Mouse (Mus musculus) forebrain, embryonic 10.5 days (tissue): Measurements from ENCODE around the gene Ddx42. TPM values are rescaled to one million over a fixed set of nuclear protein-coding genes. Genes with fewer than 3 reads are reported as not detected.
"Not testable (repeated sequence)": the region's sequence is repeated elsewhere in the genome, so short reads cannot be mapped to it uniquely, and the experiment has no call there.

Source experiments
- DNase-seq: peaks from one replicate; pipeline ENCODE4 v3.0.0-alpha.2; 2017; ENCODE audit warnings: low spot score; ENCODE audit errors: extremely low spot score
- H3K27ac ChIP-seq: fragments of 300-500 bp; sonication (generic); 2 replicates; pipeline ENCODE4 v1.5.1; 2016; ENCODE audit warnings: mild to moderate bottlenecking
- H3K27me3 ChIP-seq: fragments of 300-500 bp; sonication (generic); 2 replicates; pipeline ENCODE4 v1.6.1; 2016; ENCODE audit warnings: mild to moderate bottlenecking; ENCODE audit not compliant: poor library complexity, severe bottlenecking
- H3K36me3 ChIP-seq: fragments of 300-500 bp; sonication (generic); replicated peaks from 2 replicates; pipeline ENCODE4 v1.6.1; 2016; ENCODE audit warnings: mild to moderate bottlenecking, moderate library complexity
- H3K4me1 ChIP-seq: fragments of 300-500 bp; sonication (generic); 2 replicates; pipeline ENCODE4 v1.6.1; 2016
- H3K4me3 ChIP-seq: fragments of 300-500 bp; sonication (generic); 2 replicates; pipeline ENCODE4 v1.5.1; 2016; ENCODE audit warnings: mild to moderate bottlenecking, moderate library complexity
- H3K9me3 ChIP-seq: fragments of 300-500 bp; sonication (generic); 2 replicates; pipeline ENCODE4 v1.6.1; 2016; ENCODE audit warnings: mild to moderate bottlenecking, moderate library complexity
- WGBS: fragments of 180-500 bp; shearing (Covaris S2); methylation state at CpG from one replicate; pipeline ENCODE4 v1.1.7; 2016; 5-methylcytosine and 5-hydroxymethylcytosine counted together
- polyA plus RNA-seq: library from polyadenylated mRNA; unstranded; fragments of >200 nt; fragmentation: Nextera tagmentation; extraction: Ambion mirVana; gene quantifications from 2 replicates; pipeline ENCODE4 v1.2.1, GENCODE M21; 2016

Gene Ddx42
- polyA plus RNA-seq, 1 experiment from 2014 or later: 105 TPM

- Histone ChIP-seq H3K9me3 (no peaks in the 10 kb centered on the region), H3K4me3 (peak overlapping the region; percentile 68), H3K27me3 (no peaks in the 10 kb centered on the region), H3K36me3 (peaks cover 12% of the 10 kb centered on the region), H3K4me1 (peaks cover 21% of the 10 kb centered on the region), H3K27ac (no peak overlapping the region)
- WGBS: 91% methylated on average over 5 of the region's 5 CpGs
- DNase-seq: no peak
Measured at GRCm38 (mm10) chr11:106192241-106192640, 24.5 kb upstream of the Ddx42 start.

GRCm38 (mm10) chr11:106192657-106193370, 23.9 kb upstream of the Ddx42 start:
- H3K36me3 ChIP-seq: peaks cover 17% of the 10 kb centered on the region
- peaks cover 21% of the 10 kb centered on the region for H3K4me1 ChIP-seq
- peak overlapping the region; percentile 68 for H3K4me3 ChIP-seq
- peak overlapping the region; percentile 88 for H3K27ac ChIP-seq
- no peaks in the 10 kb centered on the region for H3K27me3 ChIP-seq
- DNase-seq: no peak
- 12% methylated on average over 19 of the region's 19 CpGs for WGBS
- H3K9me3 ChIP-seq: no peaks in the 10 kb centered on the region

GRCm38 (mm10) chr11:106193371-106194154, 23.2 kb upstream of the Ddx42 start:
- H3K9me3 ChIP-seq: no peaks in the 10 kb centered on the region
- no peaks in the 10 kb centered on the region for H3K27me3 ChIP-seq
- peak overlapping the region; percentile 68 for H3K4me3 ChIP-seq
- peaks cover 24% of the 10 kb centered on the region for H3K36me3 ChIP-seq
- peaks cover 21% of the 10 kb centered on the region for H3K4me1 ChIP-seq
- DNase-seq: peak; percentile 98
- peak overlapping the region; percentile 88 for H3K27ac ChIP-seq
- WGBS: under 1% methylated on average over 44 of the region's 44 CpGs

GRCm38 (mm10) chr11:106194155-106194541, 22.6 kb upstream of the Ddx42 start:
- H3K27me3 ChIP-seq: no peaks in the 10 kb centered on the region
- peak overlapping the region; percentile 68 for H3K4me3 ChIP-seq
- no peaks in the 10 kb centered on the region for H3K9me3 ChIP-seq
- peak overlapping the region; percentile 88 for H3K27ac ChIP-seq
- H3K36me3 ChIP-seq: peaks cover 30% of the 10 kb centered on the region
- no peak for DNase-seq
- peaks cover 21% of the 10 kb centered on the region for H3K4me1 ChIP-seq
- WGBS: 34% methylated on average over 3 of the region's 3 CpGs

GRCm38 (mm10) chr11:106194891-106195290, 21.8 kb upstream of the Ddx42 start:
- Histone ChIP-seq H3K27me3 (no peaks in the 10 kb centered on the region), H3K27ac (no peak overlapping the region), H3K4me1 (peaks cover 21% of the 10 kb centered on the region), H3K4me3 (no peak overlapping the region), H3K9me3 (no peaks in the 10 kb centered on the region), H3K36me3 (peaks cover 34% of the 10 kb centered on the region)
- DNase-seq: no peak
- WGBS: 95% methylated on average over 7 of the region's 7 CpGs

- no peak overlapping the region for H3K27ac ChIP-seq
Measured at GRCm38 (mm10) chr11:106195341-106195740, 21.4 kb upstream of the Ddx42 start.

GRCm38 (mm10) chr11:106198277-106198676, 18.4 kb upstream of the Ddx42 start:
- no peak for DNase-seq
- H3K27me3 ChIP-seq: no peaks in the 10 kb centered on the region
- H3K4me1 ChIP-seq: peaks cover 9% of the 10 kb centered on the region
- H3K27ac ChIP-seq: no peak overlapping the region
- H3K4me3 ChIP-seq: no peak overlapping the region
- whole genome bisulfite sequencing: 93% methylated on average over 4 of the region's 4 CpGs
- H3K9me3 ChIP-seq: no peaks in the 10 kb centered on the region
- H3K36me3 ChIP-seq: peaks cover 68% of the 10 kb centered on the region

More at GRCm38 (mm10) chr11:106195341-106195740, 21.4 kb upstream of the Ddx42 start:
- H3K9me3 ChIP-seq: no peaks in the 10 kb centered on the region
- no peak overlapping the region for H3K4me3 ChIP-seq
- H3K36me3 ChIP-seq: peaks cover 38% of the 10 kb centered on the region
- no peak for DNase-seq
- H3K27me3 ChIP-seq: no peaks in the 10 kb centered on the region
- H3K4me1 ChIP-seq: peaks cover 21% of the 10 kb centered on the region

GRCm38 (mm10) chr11:106199997-106200396, 16.7 kb upstream of the Ddx42 start:
- not testable (repeated sequence) for H3K4me1 ChIP-seq, H3K27ac ChIP-seq, DNase-seq, H3K27me3 ChIP-seq, H3K4me3 ChIP-seq, H3K9me3 ChIP-seq
- peaks cover 85% of the 10 kb centered on the region for H3K36me3 ChIP-seq
- WGBS: 92% methylated on average over 7 of the region's 7 CpGs

- no peaks in the 10 kb centered on the region for H3K9me3 ChIP-seq
- H3K27me3 ChIP-seq: no peaks in the 10 kb centered on the region
- peaks cover 92% of the 10 kb centered on the region for H3K36me3 ChIP-seq
- WGBS: 88% methylated on average over 6 of the region's 6 CpGs
- no peak overlapping the region for H3K27ac ChIP-seq
- DNase-seq: no peak
- no peak overlapping the region for H3K4me3 ChIP-seq
- no peaks in the 10 kb centered on the region for H3K4me1 ChIP-seq
Measured at GRCm38 (mm10) chr11:106200756-106201155, 16.0 kb upstream of the Ddx42 start.

- Histone ChIP-seq H3K9me3 (no peaks in the 10 kb centered on the region), H3K27me3 (no peaks in the 10 kb centered on the region), H3K27ac (no peak overlapping the region), H3K4me1 (no peaks in the 10 kb centered on the region), H3K4me3 (no peak overlapping the region), H3K36me3 (peaks cover 96% of the 10 kb centered on the region)
- WGBS: 94% methylated on average over 19 of the region's 19 CpGs
- DNase-seq: no peak
Measured at GRCm38 (mm10) chr11:106201337-106202122, 15.2 kb upstream of the Ddx42 start.

- 88% methylated on average over 5 of the region's 5 CpGs for WGBS
- peaks cover 96% of the 10 kb centered on the region for H3K36me3 ChIP-seq
- H3K27ac ChIP-seq: no peak within 1 kb of the TSS
- no peak within 1 kb of the TSS for H3K4me3 ChIP-seq
- no peaks in the 10 kb centered on the region for H3K27me3 ChIP-seq
- no peaks in the 10 kb centered on the region for H3K4me1 ChIP-seq
- H3K9me3 ChIP-seq: no peaks in the 10 kb centered on the region
- no peak for DNase-seq
Measured at GRCm38 (mm10) chr11:106202123-106202465, 14.6 kb upstream of the Ddx42 start, which contains the start of gene Strada. Gene Strada (minus strand): TSS chr11:106202168.

GRCm38 (mm10) chr11:106212771-106213170, 4.0 kb upstream of the Ddx42 start:
- no peak for DNase-seq
- Histone ChIP-seq H3K9me3 (no peaks in the 10 kb centered on the region), H3K4me3 (no peak overlapping the region), H3K4me1 (peaks cover 15% of the 10 kb centered on the region), H3K36me3 (peaks cover 64% of the 10 kb centered on the region), H3K27ac (no peak overlapping the region), H3K27me3 (no peaks in the 10 kb centered on the region)
- 95% methylated on average over 8 of the region's 8 CpGs for WGBS
